Mouse (Mus musculus) CD4-positive helper T cell, adult 2 months (primary cell): Measurements from ENCODE around the gene Psph.
A peak's percentile ranks its signal among the peaks of the same experiment; 100 is the strongest.
"Not testable (repeated sequence)": the region's sequence is repeated elsewhere in the genome, so short reads cannot be mapped to it uniquely, and the experiment has no call there.

Experiments used
- DNase-seq: peaks from one replicate; pipeline ENCODE4 v3.0.0-alpha.2; 2012; ENCODE audit warnings: low read depth, missing footprints, low spot score

Psph gene

DNA sequence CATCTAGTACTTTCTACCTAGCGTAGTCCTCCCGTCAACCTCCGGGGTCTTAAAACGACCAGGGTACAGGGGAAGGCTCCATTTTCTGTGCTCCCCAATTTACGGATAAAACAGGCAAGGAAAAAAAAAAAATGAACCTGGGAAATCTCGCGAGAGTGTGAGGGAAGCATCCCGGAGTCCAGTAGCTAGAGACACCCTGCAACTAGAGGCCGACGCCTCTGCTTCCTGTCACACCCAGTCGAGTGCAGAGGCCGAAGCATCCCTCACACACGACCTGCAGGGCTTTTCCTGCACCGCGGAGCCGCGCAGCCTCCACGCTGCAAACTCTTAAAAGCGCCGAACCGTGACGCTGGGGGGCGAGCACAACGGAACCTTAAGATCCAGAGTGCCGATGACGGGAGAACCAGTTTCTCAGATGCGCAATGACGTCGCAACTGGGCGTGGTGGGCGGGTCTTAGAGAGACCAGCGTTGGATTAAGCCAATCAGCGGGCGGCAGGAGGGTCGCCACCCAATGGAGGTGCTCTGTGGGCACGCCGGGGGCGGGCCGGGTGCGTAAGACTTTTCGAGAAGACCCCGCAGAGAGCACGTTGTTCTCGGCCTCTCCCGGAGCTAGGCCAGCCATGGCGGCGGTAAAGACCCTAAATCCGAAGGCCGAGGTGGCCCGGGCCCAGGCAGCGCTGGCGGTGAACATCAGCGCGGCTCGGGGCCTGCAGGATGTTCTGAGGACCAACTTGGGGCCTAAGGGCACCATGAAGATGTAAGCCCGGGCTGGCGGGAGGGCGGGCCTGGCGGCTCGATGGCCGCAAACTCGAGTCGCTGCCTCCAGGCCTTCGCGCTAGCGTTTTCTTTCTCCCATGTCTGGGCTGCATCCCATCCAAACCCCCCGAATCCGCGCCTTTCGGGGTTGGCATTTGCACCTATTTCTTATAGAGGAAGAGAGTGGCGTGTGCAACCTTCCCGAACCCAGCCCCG is at the start of gene Psph:
Psph (minus strand) TSS at position 632 of the 973 bp plus-strand sequence.
- peak; percentile 100 for DNase-seq

DNA sequence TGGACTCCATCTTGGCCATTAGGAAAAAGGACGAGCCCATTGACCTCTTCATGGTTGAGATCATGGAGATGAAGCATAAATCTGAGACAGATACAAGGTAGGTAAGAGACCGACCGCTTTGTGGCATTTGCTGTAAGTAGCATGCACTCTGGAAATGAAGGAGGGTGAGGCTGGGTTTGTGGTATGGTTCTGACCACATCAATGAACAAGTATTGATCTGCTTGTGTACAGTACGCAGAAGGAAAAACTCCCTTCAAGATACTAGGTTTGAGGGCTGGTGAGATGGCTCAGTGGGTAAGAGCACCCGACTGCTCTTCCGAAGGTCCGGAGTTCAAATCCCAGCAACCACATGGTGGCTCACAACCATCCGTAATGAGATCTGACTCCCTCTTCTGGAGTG is 3.3 kb upstream of the Psph start:
- DNase-seq = peak; percentile 90

DNA sequence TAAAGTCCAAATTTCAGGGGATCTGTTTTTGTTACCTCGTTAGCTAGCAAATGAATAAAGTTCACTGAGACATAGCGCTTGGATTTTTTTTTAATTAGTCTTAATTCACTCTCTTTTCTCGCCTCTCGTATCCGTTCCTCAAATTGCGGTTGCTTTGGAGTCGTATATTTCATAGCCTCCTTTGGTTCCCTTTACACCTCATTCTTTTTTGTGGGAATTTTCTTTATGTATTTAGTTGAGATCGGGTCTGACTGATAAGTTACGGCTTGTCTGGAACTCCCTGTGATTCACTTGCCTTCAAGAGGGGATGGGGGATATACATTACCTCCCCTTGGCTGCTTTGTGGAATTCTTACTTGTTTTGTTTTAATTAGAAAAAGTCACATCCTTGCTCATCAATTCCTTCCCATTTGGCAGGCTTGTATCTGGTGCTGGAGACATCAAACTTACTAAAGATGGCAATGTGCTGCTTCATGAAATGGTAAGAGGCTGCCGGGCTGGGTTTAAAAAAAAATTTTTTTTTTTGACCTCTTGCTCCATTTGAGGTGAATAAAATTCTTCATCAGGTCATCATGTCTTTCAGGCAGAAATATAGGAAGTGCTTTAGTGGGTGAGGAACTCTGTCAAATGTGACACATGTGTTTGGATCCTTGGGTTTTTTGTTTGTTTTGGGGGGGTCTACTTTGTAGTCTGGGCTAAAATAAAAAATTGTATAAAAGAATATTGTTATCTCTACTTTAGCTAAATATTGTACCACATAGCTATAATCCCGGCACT is 757 bp upstream of the Psph start:
- no peak for DNase-seq

DNA sequence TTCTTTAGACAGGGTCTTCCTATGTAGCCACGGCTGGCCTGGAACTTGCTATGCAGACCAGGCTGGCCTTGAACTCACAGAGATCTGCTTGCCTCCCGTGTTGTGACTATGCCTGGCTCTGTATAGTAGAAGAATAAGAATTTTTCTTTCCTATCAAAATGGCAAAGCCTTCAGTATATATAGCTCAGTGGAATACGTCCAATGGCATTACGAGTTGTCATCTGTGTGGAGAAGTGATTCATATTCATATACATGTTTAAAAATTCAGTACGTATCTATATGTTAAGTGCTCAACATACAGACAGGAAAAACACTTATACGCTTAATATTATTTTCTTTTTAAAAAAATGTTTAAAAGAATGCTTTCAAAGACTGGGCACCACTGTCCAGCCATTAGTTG is 1.1 kb downstream of the Psph start:
- peak; percentile 11 for DNase-seq

- no peak for DNase-seq
These were observed 1.9 kb downstream of the Psph start for GRCm38 (mm10) chr5:129785235-129785870.

- peak; percentile 60 for DNase-seq
These were observed 5.0 kb downstream of the Psph start for GRCm38 (mm10) chr5:129782211-129782610.

GRCm38 (mm10) chr5:129780131-129780530 is 7.1 kb downstream of the Psph start:
- DNase-seq = no peak

DNA sequence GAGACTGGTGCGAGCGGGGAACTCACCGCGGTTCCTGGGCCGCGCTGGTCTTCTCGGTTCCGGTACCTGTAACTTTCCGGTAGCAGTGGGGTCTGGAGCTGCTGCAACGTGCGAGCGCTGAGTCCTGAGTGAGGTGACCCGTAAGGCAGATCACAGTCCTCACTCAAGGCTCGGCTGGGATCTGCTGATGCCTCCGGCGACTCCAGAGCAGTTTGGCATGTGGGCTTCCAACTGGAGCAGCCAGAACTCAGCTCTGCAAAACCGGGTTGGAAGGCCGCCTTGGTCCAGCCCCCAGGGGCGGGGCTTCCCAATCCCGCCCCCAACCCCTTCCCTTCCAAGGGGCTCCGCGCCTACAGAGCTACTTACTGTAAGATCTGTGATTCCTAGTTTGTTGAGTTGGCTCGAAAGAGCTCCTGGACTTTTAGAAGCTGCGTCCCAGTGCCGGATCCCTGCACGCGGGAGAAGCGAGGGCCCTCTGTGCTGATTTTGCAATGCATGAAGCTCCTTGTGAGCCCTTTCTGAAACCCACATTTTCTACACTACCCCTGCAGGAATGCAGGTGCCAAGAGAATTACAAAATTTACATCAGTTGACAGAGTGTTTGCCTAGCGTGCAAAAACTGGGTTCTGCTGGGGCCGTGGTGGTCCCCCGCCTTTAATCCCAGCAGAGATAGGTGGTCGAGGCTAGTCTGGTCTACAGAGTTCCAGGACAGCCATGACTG is 8.1 kb downstream of the Psph start:
- peak; percentile 80 for DNase-seq

DNA sequence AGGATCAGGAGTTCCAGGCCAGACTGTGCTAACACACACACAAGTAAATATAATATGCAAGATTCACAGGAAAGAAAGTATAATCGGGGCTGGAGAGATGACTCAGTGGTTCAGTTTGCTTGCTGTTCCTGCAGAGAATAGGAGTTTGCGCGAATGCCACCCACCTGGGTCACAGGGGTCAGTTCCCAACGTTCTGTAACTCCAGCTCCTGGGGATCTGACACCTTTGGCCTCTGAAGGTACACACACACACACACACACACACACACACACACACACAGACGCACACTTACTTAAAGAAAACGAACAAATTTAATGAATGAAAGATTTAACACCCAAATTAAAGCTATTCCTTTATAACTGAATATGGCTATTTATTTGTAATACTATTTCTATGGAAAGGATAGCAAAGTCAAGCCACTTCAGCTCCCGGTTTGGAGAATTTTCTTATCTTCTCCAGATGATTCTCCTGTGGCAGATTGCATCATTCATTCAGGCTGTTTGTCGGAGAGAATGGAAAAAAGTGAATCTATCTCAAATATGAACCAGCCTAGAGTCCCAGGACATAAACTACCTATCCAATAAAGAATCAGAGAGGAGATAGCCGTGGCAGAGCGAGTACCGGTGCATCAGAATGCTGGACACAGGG is 8.8 kb downstream of the Psph start:
- no peak for DNase-seq

DNA sequence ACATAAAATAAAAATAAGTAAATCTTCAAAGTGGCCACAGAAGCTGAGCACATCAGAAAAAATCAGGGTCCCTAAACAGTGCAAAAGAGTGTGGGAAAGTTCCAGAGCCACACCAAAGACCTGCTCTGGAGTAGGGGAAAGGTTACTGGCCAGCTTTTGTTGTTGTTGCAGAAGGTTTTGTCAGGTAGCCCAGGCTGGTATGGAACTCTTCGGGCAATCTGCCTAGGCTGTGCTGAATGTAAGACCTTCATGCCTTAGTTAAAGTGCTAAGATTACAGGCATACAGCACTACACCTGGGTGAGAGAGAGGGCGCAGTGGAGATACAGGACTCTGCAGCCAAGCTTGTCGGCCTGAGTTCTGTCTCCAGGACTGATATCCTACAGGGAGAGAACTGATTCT is 12.6 kb downstream of the Psph start:
- no peak for DNase-seq

DNA sequence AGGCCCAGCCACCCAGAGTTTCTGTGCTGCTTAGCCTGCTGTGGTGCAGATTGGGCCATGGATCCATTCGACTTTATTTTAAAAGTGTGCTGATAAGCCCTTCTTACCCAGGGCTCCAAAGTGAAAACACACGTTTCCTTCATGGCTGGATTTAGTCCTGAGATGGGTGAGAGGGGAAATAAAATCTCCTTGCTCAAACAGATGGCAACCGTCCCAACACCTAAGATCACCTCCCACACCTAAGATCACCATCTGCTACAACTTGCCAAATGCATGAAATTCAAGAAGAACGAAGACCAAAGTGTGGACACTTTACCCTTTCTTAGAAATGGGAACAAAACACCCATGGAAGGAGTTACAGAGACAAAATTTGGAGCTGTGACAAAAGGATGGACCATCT is 13.9 kb downstream of the Psph start:
- not testable (repeated sequence) for DNase-seq

DNA sequence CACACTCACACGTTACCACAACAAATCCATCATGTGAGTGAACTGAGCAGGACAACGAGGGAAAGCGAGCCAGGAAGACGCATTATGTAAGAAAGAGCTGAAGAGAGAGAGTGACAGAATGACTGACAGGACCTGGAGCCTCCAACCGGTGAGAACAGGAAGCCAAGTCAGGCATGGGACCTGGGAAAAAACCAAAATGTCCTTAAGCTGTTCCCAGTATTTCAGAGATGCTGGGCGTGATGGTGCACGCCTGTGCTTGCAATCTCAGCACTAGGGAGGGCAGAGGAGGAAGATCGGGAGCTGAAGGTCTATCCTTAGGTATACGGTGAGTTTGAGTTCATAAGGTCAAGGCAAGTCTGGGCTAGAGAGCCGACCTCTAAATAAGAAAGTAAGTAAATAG is 14.8 kb downstream of the Psph start:
- no peak for DNase-seq

GRCm38 (mm10) chr5:129770443-129771355 is 16.6 kb downstream of the Psph start:
- DNase-seq = no peak

- no peak for DNase-seq
These were observed 25.2 kb downstream of the Psph start for GRCm38 (mm10) chr5:129761865-129762540.

DNA sequence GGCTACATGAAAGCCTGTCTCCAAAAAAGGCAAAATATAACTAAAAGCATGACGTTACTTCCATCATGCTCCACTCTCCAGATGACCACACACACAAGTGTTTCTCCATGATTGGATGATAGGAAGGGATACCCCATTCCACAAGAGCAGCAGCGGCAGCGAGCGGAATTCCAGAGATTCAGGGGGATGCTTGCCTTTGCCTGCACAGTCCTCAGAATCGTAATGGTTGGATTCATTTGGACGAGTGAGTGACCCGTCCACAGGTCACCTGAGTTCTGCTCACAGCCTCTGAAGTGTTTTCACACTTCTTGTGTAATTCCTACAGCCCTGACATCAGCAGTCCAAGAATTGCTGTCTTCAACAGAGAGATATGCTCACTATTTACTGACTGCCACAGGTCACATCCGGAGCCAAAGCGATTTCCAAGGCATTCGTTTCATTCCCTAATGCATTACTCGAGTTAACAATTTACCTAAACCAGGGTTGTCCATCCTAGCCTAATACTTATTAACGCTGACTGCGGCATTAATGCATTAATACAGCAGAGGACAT is 27.2 kb downstream of the Psph start:
- DNase-seq = no peak

- DNase-seq = no peak
These were observed 30.4 kb downstream of the Psph start for GRCm38 (mm10) chr5:129756886-129757285.

DNA sequence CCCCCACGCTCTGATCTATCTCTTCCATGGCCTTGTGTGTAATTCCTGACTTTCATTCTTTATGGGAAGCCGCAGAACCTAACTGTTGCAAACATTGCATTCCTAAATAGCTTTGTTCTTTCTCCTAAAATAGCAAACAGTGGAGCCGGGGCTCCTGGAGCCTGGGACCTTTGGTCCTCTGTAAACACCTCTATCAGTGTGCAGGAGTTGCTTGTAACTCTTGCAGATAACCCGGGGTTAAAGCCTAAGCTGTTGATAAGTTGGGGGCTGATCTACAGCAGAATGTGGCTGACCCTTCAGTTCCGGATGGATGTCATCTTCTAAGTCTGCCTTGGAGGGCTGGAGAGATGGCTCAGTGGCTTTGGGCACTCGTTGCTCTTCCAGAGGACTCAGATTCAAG is 43.2 kb downstream of the Psph start:
- DNase-seq = no peak

GRCm38 (mm10) chr5:129742903-129743488 is 44.3 kb downstream of the Psph start:
- no peak for DNase-seq

GRCm38 (mm10) chr5:129740976-129741375 is 46.3 kb downstream of the Psph start:
- DNase-seq = peak; percentile 39
